Mouse (Mus musculus) CH12.LX (cell line): ENCODE data around the gene Tcp11.

Experiments used
- BHLHE40 ChIP-seq: IDR thresholded peaks from 2 replicates; pipeline ENCODE4 v1.6.1; 2011; ENCODE audit warnings: mild to moderate bottlenecking, low read depth, low read length, improper control_type of control experiment
- CHD1 ChIP-seq: IDR thresholded peaks from 2 replicates; pipeline ENCODE4 v1.6.1; 2012; ENCODE audit warnings: low read depth, low read length, improper control_type of control experiment, inconsistent platforms
- CTCF ChIP-seq, 2 experiments: IDR thresholded peaks in 1 of 2; conservative IDR thresholded peaks in 1 of 2; 2 replicates each; pipeline ENCODE4 v1.5.1; 2011 to 2012; ENCODE audit warnings: low read depth in 2 of 2, low read length in 2 of 2, improper control_type of control experiment in 1 of 2, inconsistent platforms in 1 of 2, mild to moderate bottlenecking in 1 of 2, moderate library complexity in 1 of 2
- ELF1 ChIP-seq: IDR thresholded peaks from 2 replicates; pipeline ENCODE4 v1.6.1; 2014; ENCODE audit warnings: low read depth, mild to moderate bottlenecking, inconsistent platforms, low read length, improper control_type of control experiment
- EP300 ChIP-seq: IDR thresholded peaks from 2 replicates; pipeline ENCODE4 v1.6.1; 2011; ENCODE audit warnings: low read length, improper control_type of control experiment
- HCFC1 ChIP-seq: IDR thresholded peaks from 2 replicates; pipeline ENCODE4 v1.6.1; 2012; ENCODE audit warnings: low read depth, mild to moderate bottlenecking, inconsistent platforms, low read length, improper control_type of control experiment
- JUN ChIP-seq: IDR thresholded peaks from 2 replicates; pipeline ENCODE4 v1.6.1; 2011; ENCODE audit warnings: low read depth, mild to moderate bottlenecking, low read length, improper control_type of control experiment, moderate library complexity; ENCODE audit not compliant: insufficient read depth
- MAFK ChIP-seq: IDR thresholded peaks from 2 replicates; pipeline ENCODE4 v1.6.1; 2011; ENCODE audit warnings: low read length, improper control_type of control experiment; ENCODE audit not compliant: insufficient replicate concordance
- MYC ChIP-seq: IDR thresholded peaks from 2 replicates; pipeline ENCODE4 v1.6.1; 2011; ENCODE audit warnings: low read depth, mild to moderate bottlenecking, improper control_type of control experiment, low read length
- NELFE ChIP-seq: IDR thresholded peaks from 2 replicates; pipeline ENCODE4 v1.6.1; 2011; ENCODE audit warnings: low read depth, low read length, improper control_type of control experiment
- POLR2A ChIP-seq: IDR thresholded peaks from 2 replicates; pipeline ENCODE4 v1.6.1; 2011; ENCODE audit warnings: low read depth, mild to moderate bottlenecking, improper control_type of control experiment, low read length
- TCF12 ChIP-seq: IDR thresholded peaks from 2 replicates; pipeline ENCODE4 v1.6.1; 2014; ENCODE audit warnings: low read depth, mild to moderate bottlenecking, inconsistent platforms, low read length, improper control_type of control experiment

DNA sequence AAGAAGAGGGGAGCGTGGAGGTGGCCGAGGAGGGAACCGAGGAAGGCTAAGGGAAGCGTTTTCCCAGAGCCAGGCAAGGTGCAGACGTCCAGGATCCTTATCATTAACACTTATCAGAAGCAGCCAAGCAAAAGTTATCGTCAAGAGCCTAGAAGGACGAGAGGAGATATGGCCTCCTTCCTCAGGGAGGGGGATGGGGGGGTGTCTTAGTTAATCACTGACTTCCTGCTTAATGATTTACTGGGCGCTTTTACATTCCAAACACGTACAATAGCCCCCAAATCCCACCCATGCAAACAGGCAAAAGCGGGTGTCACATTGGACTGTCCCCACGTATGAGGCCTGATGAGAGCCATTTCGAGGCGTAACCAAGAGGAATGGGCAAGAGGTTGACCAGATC lies 2.4 kb upstream of the Tcp11 start:
- no peak for TF ChIP-seq HCFC1
- TF ChIP-seq MYC: no peak
- TF ChIP-seq POLR2A: no peak
- no peak for TF ChIP-seq MAFK
- no peak for TF ChIP-seq EP300
- TF ChIP-seq BHLHE40: no peak
- no peak for TF ChIP-seq NELFE
- TF ChIP-seq TCF12: no peak
- no peak for TF ChIP-seq ELF1
- TF ChIP-seq CTCF (conservative IDR thresholded peaks at IDR 0.05 in 1 of 2, IDR thresholded peaks at IDR 0.05 in 1 of 2; ENCODE audit: low read depth in 2 of 2, low read length in 2 of 2): no peak
- no peak for TF ChIP-seq CHD1
- TF ChIP-seq JUN: no peak
